Mouse (Mus musculus): ENCODE results near the gene Tssk6.

Gene Tssk6

DNA sequence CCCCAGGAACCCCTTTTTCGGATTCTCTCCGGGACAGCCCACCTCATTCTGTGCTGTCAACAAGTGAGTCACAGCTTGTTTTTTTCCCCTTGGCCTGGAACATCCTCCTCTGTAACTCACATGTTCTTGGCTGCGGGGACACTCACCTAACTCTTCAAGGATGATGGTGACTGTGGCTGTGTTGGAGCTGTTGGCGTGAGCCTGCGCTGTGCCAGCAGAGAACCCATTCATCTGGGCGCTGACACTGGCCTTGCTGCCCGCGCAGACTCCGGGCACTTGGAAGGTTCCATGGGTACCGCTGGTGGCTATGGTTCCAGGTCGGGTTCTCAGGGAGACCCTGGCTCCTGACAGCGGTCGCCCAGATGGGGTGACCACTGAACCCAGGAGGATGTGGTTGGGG is 17.8 kb upstream of the Tssk6 start:
- no peak for DNase-seq (ENCODE audit: low spot score in 2 of 2)

GRCm38 (mm10) chr8:69887289-69888243 is 14.4 kb upstream of the Tssk6 start, which contains the start of gene Cilp2:
TSS of gene Cilp2 (minus strand) at chr8:69887687.
- no peak for DNase-seq (ENCODE audit: low spot score in 2 of 2)

GRCm38 (mm10) chr8:69888244-69888866 is 13.6 kb upstream of the Tssk6 start:
- DNase-seq (ENCODE audit: low spot score in 2 of 2) = no peak

- no peak for DNase-seq (ENCODE audit: low spot score in 2 of 2)
Observed at GRCm38 (mm10) chr8:69888902-69889301, 13.1 kb upstream of the Tssk6 start.

DNA sequence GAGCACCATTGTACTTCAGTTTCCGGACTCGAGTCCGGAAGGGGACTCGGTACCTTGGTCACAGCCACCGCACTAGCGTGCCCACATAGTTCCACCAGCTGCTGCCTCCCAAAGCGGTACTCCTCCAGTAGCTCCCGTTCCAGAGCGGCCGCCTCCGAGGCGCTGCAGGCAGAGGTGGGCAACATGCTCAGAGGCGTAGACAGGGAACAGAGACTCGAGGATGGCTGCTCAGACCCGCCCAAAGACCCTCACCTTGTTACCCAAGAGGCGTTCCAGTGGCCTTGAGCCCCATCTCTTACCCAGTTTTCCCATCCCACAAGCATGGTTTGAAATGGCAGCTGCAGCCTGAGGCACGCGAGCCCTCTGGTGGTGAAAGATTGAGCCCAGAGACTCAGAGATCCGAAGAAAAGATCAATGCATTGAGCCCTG is 11.2 kb upstream of the Tssk6 start:
- DNase-seq (ENCODE audit: low spot score in 2 of 2) = peak in 1 of 2 experiments; percentile 64

DNA sequence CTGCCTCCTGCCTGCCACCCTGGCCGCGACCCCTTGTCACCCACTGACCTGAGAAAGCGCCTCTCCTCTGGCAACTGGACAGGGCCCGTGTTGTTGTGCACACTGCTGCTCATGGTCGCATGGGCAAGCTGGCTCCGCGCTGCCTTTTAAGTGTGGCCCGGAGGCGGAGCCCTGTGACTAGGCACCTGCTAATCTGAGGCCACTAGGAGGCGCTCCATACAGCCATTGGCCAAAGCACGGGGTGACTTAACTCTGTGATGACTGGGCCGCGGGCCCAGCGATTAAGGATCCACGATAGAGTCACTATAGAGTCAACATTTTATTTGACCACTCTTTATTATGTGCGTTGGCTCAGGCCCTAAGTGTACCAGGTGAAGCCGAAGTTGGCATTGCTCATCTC is 8.1 kb upstream of the Tssk6 start:
- DNase-seq (ENCODE audit: low spot score in 2 of 2) = peak in 1 of 2 experiments; percentile 71

DNA sequence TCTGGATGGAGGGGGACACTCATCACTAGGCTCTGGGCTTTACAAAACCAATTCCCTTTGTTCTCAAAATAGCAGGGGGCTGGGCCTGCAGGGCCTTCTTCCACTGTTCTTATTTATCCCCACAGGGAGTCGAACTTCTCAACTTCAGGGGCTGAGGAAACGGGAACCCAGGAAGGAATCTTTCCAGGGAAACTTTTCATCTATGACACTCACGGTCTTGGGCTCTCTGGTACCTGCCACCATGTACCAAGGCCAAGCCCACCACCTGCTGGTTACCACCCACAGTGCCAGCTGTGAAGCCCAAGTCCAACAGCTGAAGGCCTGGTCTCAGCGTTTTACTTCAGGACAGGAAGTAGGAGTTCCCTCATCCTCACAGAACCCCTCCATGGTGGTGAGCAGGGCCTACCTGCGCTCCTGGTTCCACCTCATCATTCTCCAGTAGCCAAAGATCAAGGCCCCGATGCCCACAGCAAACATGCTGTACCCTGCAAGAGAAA is 7.1 kb upstream of the Tssk6 start:
- no peak for DNase-seq (ENCODE audit: low spot score in 2 of 2)

DNA sequence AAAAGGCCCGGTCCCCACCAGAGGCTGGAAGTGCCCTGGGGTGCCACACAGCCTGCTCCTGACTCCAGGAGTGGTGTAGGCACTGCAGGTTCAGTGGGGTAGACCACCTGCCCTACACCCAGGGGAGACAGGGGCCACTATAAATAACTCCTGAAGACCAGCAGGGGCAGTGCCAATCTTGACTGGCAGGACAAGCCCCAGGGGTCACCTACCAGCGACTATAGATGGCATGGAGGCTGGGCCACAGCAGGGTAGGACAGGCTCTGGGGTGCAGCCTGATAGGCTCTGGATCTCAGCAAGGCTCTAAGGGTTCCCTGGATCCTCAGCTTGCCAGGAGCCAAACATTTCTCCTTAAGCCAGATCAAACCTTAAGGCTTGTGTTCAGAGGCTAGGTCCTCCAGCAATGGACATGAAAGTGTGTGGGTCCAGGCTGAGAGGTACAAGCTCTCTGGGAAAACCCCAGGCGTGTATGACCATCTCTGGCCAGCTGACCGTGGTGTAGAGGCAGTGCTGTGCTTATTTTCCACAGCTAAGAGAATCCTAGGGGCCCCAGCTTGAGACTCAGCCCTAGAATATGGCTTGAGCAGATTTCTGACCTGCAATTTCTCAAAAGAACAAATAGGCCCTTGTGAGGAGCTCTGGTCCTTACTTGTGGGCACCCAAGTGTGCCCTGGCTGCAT is 6.1 kb upstream of the Tssk6 start:
- DNase-seq (ENCODE audit: low spot score in 2 of 2) = no peak

DNA sequence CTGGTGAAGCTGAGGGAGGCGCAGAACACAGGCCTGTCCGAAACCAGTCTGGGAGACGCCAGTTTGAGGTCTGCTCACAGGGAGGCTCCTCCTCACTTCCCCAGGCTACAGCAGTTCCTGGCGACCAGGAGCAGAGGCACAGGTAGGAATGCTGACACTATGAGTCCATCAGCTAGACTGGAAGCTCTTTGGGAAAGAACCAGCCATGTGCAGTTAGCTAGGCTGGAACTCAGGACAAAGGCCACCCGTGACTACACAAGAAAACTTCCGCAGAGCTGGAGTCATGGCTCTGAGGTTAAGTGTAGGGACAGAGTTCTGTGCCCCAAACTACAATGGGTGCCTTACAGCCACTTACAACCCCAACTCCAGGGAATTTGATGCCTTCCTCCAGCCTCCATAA is 4.1 kb upstream of the Tssk6 start:
- no peak for DNase-seq (ENCODE audit: low spot score in 2 of 2)

DNA sequence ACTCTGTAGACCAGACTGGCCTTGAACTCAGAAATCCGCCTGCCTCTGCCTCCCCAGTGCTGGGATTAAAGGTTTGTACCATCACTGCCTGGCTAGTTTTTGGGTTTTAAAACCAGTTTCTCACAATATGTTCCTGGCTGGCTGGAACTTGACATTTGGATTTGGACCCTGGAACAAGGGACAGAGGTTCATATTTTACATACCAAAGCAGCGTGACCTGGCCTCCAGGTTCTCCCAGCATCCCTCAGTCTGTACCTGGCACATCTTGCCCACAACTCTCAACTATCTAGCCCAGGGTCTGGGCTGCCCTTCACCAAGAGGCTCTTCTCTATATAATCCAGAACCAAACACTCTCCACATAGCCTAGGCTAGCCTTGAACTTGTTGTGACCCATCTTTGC is 2.1 kb upstream of the Tssk6 start:
- no peak for DNase-seq (ENCODE audit: low spot score in 2 of 2)

DNA sequence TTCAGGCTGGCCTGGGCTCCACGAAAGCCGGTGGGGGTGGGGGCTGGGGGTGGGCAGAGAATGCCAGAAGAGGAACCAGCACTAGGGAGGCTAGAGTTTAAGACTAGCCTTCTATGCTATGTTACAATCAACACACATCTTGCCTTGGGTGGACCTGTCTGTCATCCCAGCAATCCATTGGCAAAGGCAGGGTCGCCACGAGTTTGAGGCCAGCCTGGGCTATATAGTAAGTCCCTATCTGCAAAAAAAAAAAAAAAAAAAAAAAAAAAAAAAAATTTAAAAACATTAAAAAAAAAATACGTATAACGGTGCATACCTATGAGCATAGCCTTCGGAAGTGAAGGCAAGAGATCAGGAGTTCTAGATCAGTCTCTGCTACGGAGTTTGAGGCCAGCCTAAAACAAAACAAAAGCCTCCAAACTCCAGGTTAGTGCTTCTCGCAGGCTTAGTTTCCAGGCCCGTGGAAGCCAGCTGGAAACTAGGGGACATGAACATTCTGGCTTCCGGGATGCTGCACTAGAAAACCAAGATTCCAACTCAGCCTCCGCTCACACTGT is 1.0 kb upstream of the Tssk6 start:
- DNase-seq (ENCODE audit: low spot score in 2 of 2) = no peak

GRCm38 (mm10) chr8:69901484-69902162 is 361 bp upstream of the Tssk6 start:
- peak; percentile 91 to 98 for DNase-seq (ENCODE audit: low spot score in 2 of 2)

GRCm38 (mm10) chr8:69903063-69903542 is 1.1 kb downstream of the Tssk6 start:
- peak; percentile 96 to 98 for DNase-seq (ENCODE audit: low spot score in 2 of 2)

GRCm38 (mm10) chr8:69904096-69904495 is 2.1 kb downstream of the Tssk6 start:
- DNase-seq (ENCODE audit: low spot score in 2 of 2) = no peak

- no peak for DNase-seq (ENCODE audit: low spot score in 2 of 2)
Observed at GRCm38 (mm10) chr8:69906260-69906659, 4.3 kb downstream of the Tssk6 start.

GRCm38 (mm10) chr8:69907106-69907505 is 5.1 kb downstream of the Tssk6 start:
- DNase-seq (ENCODE audit: low spot score in 2 of 2) = no peak

- no peak for DNase-seq (ENCODE audit: low spot score in 2 of 2)
Observed at GRCm38 (mm10) chr8:69911917-69912316, 9.9 kb downstream of the Tssk6 start.

GRCm38 (mm10) chr8:69912478-69913074 is 10.6 kb downstream of the Tssk6 start:
- no peak for DNase-seq (ENCODE audit: low spot score in 2 of 2)

DNA sequence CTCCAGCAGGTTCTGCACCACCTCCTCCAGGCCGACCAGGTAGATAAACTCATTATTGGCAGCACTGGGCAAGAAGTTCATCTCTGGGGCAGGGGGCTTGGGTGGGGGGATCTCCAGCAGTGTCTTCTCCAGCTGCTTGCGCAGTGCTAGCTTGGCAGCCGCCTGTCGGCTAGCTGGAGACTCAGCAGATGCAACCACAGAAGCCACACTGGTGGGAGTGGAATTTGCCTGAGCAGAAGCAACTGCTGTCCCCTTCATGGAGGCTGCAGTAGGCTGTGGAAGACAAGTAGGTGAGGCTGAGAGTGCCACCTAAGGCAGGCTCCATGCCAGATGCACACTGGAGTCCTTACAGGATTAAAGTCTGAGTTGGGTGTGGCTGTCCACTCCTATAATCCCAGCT is 12.5 kb downstream of the Tssk6 start:
- DNase-seq (ENCODE audit: low spot score in 2 of 2) = no peak

DNA sequence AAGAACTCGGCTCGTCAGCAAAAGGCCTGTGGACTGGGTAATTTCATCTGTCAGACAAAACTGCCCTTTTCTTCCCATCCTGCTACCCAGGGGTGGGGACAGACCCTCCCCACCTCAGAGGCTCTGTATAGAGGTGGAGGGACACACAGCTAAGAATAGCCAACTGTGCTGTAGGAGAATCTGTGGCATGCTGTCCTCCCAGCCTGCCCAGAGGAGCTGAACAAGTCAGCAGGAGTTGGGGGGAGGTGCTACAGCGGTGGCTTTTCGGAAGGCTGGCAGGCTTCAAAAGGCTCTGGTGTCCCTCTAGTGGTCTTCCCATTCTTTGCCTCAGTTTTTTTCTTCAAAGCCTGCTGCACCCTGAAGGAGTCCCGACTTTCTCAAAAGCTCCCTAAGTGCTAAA is 13.8 kb downstream of the Tssk6 start:
- DNase-seq (ENCODE audit: low spot score in 2 of 2) = no peak

GRCm38 (mm10) chr8:69918506-69918905 is 16.5 kb downstream of the Tssk6 start:
- no peak for DNase-seq (ENCODE audit: low spot score in 2 of 2)
